Mouse (Mus musculus) heart, postnatal 0 days (tissue): ENCODE measurements around the gene Rpl13. TPM values are rescaled to one million over a fixed set of nuclear protein-coding genes. Genes with fewer than 3 reads are reported as not detected.

Source experiments
- ATAC-seq: fragments of 200-750 bp; cut with Nextera tagmentation; 2 replicates; pipeline ENCODE4 v1.8.0; 2017; ENCODE audit warnings: low read depth, moderate number of reproducible peaks, moderate library complexity; ENCODE audit not compliant: insufficient read depth
- DNase-seq: peaks from one replicate; pipeline ENCODE4 v3.0.0-alpha.2; 2016; ENCODE audit warnings: low spot score
- H3K27ac ChIP-seq: fragments of 300-500 bp; sonication (generic); 2 replicates; pipeline ENCODE4 v1.5.1; 2014; ENCODE audit warnings: low read depth, mild to moderate bottlenecking
- H3K27me3 ChIP-seq: fragments of 300-500 bp; sonication (generic); 2 replicates; pipeline ENCODE4 v1.6.1; 2014; ENCODE audit warnings: low read length, mixed read lengths; ENCODE audit not compliant: control insufficient read depth, insufficient read depth
- H3K36me3 ChIP-seq: fragments of 300-500 bp; sonication (generic); replicated peaks from 2 replicates; pipeline ENCODE4 v1.6.1; 2014; ENCODE audit warnings: low read length, mixed read lengths; ENCODE audit not compliant: control insufficient read depth, insufficient read depth
- H3K4me1 ChIP-seq: fragments of 300-500 bp; sonication (generic); 2 replicates; pipeline ENCODE4 v1.6.1; 2014; ENCODE audit warnings: antibody characterized with exemption; ENCODE audit not compliant: control insufficient read depth, insufficient read depth
- H3K4me2 ChIP-seq: fragments of 300-500 bp; sonication (generic); 2 replicates; pipeline ENCODE4 v1.6.1; 2014; ENCODE audit warnings: low read depth, mild to moderate bottlenecking, low read length, moderate library complexity
- H3K4me3 ChIP-seq: fragments of 300-500 bp; sonication (generic); 2 replicates; pipeline ENCODE4 v1.5.1; 2014; ENCODE audit warnings: low read depth, low read length
- H3K9ac ChIP-seq: fragments of 300-500 bp; sonication (generic); replicated peaks from 2 replicates; pipeline ENCODE4 v1.6.1; 2014; ENCODE audit warnings: low read depth, low read length, mixed read lengths
- H3K9me3 ChIP-seq: fragments of 300-500 bp; sonication (generic); replicated peaks from 2 replicates; pipeline ENCODE4 v1.6.1; 2016; ENCODE audit warnings: low read length; ENCODE audit not compliant: control insufficient read depth
- CTCF ChIP-seq: IDR thresholded peaks from 2 replicates; pipeline ENCODE4 v1.5.1; 2016; ENCODE audit warnings: antibody characterized with exemption, control low read depth, low read depth
- EP300 ChIP-seq: IDR thresholded peaks from 2 replicates; pipeline ENCODE4 v1.6.1; 2016; ENCODE audit warnings: antibody characterized with exemption, low read depth
- WGBS: fragments of 180-500 bp; shearing (Covaris S2); extraction: QIAGEN DNeasy Blood & Tissue Kit; methylation state at CpG from one replicate; pipeline ENCODE4 v1.1.7; 2014; 5-methylcytosine and 5-hydroxymethylcytosine counted together
- polyA plus RNA-seq: library from polyadenylated mRNA; unstranded; fragments of >200 nt; fragmentation: Nextera tagmentation; extraction: Ambion mirVana; gene quantifications from 2 replicates; pipeline ENCODE4 v1.2.1, GENCODE M21; 2015
- total RNA-seq: library from RNA; depleted of rRNA; stranded (reverse); fragments of >200 nt; gene quantifications from 2 replicates; pipeline ENCODE4 v1.2.3, GENCODE M21; 2014; ENCODE audit warnings: low replicate concordance

Gene Rpl13
- total and polyA plus RNA-seq, 2 experiments from 2014 or later: 813 to 2,720 TPM

DNA sequence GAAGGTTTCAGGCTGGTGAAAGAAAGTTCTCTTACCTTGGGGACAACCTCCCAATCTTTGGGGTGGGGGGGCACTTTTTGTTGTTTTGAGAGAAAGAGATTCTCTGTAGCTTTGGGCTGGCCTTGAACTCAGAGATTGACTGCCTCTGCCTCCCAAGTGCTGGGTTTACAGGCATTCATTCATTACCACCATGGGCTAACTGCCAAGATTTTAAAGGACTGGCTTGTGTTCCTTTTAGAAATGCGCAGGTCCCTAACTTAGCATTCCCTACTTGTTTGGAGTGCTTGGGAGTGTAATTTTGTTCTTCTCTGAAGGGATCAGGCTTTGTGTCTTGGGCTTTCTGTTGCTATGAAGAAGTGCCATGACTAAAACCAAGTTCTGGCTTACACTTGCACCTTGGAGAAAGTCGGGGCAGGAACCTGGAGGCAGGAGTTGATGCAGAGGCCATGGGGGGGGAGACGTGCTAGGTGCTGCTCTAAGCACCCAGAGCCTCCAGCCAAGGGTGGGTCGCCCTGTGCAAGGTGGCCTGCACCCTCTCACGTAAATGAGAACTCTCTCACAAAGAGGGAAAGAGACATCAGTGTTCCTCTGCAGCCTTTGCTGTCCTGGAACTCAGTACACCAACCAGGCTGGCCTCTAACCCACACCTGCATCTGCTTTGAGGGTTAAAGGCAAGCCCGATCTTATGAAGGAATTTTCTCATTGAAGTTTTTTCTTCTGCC is 2.1 kb downstream of the Rpl13 start:
- no peak for ATAC-seq
- TF ChIP-seq EP300: no peak
- TF ChIP-seq CTCF: no peak
- Histone ChIP-seq H3K4me1 (peaks cover 10% of the 10 kb centered on the region), H3K36me3 (peaks cover 25% of the 10 kb centered on the region), H3K9ac (no peak overlapping the region; the same call in 1 of the 2 replicates), H3K4me2 (no peak overlapping the region), H3K4me3 (peak overlapping the region; percentile 95; the same call in 1 of the 2 replicates), H3K9me3 (no peaks in the 10 kb centered on the region), H3K27me3 (no peaks in the 10 kb centered on the region), H3K27ac (no peak overlapping the region)
- WGBS: 75% methylated on average over 6 of the region's 6 CpGs
- DNase-seq: no peak

GRCm38 (mm10) chr8:123105553-123106326 is 3.6 kb downstream of the Rpl13 start:
- Histone ChIP-seq H3K36me3 (peaks cover 25% of the 10 kb centered on the region), H3K27ac (no peak overlapping the region), H3K4me3 (no peak overlapping the region), H3K9ac (no peak overlapping the region), H3K4me1 (peaks cover 10% of the 10 kb centered on the region), H3K27me3 (no peaks in the 10 kb centered on the region), H3K9me3 (no peaks in the 10 kb centered on the region), H3K4me2 (no peak overlapping the region)
- DNase-seq: peak; percentile 42
- no peak for TF ChIP-seq EP300
- peak; percentile 54 for TF ChIP-seq CTCF
- WGBS: 69% methylated on average over 5 of the region's 5 CpGs
- no peak for ATAC-seq

- ATAC-seq: no peak
- 48% methylated on average over 2 of the region's 2 CpGs for WGBS
- Histone ChIP-seq H3K27me3 (no peaks in the 10 kb centered on the region), H3K4me3 (no peak overlapping the region), H3K9ac (no peak overlapping the region), H3K4me1 (peaks cover 10% of the 10 kb centered on the region), H3K27ac (no peak overlapping the region), H3K4me2 (no peak overlapping the region), H3K9me3 (no peaks in the 10 kb centered on the region), H3K36me3 (peaks cover 25% of the 10 kb centered on the region)
- no peak for DNase-seq
- no peak for TF ChIP-seq EP300
- peak; percentile 47 for TF ChIP-seq CTCF
Observed at GRCm38 (mm10) chr8:123106531-123106930, 4.4 kb downstream of the Rpl13 start.

- no peak for ATAC-seq
- DNase-seq: no peak
- H3K27me3 ChIP-seq: no peaks in the 10 kb centered on the region
- H3K4me3 ChIP-seq: no peak overlapping the region
- no peak overlapping the region for H3K4me2 ChIP-seq
- no peak overlapping the region for H3K27ac ChIP-seq
- H3K4me1 ChIP-seq: peaks cover 10% of the 10 kb centered on the region
- no peak for TF ChIP-seq EP300
- TF ChIP-seq CTCF: peak; percentile 19
- peaks cover 25% of the 10 kb centered on the region for H3K36me3 ChIP-seq
- no peak overlapping the region for H3K9ac ChIP-seq
- 68% methylated on average over 1 of the region's 1 CpGs for WGBS
- no peaks in the 10 kb centered on the region for H3K9me3 ChIP-seq
Observed at GRCm38 (mm10) chr8:123108010-123108409, 5.9 kb downstream of the Rpl13 start.

DNA sequence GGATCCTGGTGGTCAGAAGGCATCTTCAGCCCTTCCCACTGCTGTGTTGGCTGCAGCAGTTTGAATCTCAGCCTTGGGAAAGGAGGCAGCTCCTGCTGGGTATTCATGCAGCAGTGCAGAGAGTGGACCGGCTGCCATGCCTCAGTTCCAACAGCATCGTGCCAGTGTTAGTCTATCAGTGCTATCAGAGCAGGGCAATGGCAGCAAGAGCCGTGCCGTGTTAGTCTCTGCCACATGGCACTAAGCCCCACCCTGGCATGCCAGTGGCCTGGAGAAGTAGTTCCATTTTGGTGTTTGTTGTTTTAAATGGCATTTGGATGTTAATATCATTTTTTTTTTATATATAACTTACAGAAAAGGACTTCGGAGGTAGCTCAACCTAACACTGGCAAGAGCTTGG is 6.8 kb downstream of the Rpl13 start:
- H3K4me3 ChIP-seq: no peak overlapping the region
- DNase-seq (no peak), ATAC-seq (no peak)
- TF ChIP-seq EP300 (no peak), CTCF (no peak)
- peaks cover under 1% of the 10 kb centered on the region; the same call in 1 of the 2 replicates for H3K4me1 ChIP-seq
- H3K9me3 ChIP-seq: no peaks in the 10 kb centered on the region
- H3K9ac ChIP-seq: no peak overlapping the region
- H3K4me2 ChIP-seq: no peak overlapping the region
- H3K27ac ChIP-seq: no peak overlapping the region
- H3K36me3 ChIP-seq: peaks cover 16% of the 10 kb centered on the region
- H3K27me3 ChIP-seq: no peaks in the 10 kb centered on the region
- 63% methylated on average over 5 of the region's 5 CpGs for WGBS
